Mouse (Mus musculus): ENCODE measurements around the gene Faap100.

- TF ChIP-seq POLR2A (IDR thresholded peaks at IDR 0.05; ENCODE audit: insufficient read depth, low read depth, low read length) (no peak), CTCF (IDR thresholded peaks at IDR 0.05; ENCODE audit: insufficient read depth, low read depth, low read length) (no peak)
Measured at GRCm38 (mm10) chr11:120335431-120336021, 43.0 kb downstream of the Faap100 start.

Measured in olfactory bulb, adult 2 months (tissue).